Mouse (Mus musculus) lung, embryonic 16.5 days (tissue): Measurements from ENCODE around the gene Scoc. TPM values are rescaled to one million over a fixed set of nuclear protein-coding genes. Genes with fewer than 3 reads are reported as not detected.
A peak's percentile ranks its signal among the peaks of the same experiment; 100 is the strongest.

Source experiments
- ATAC-seq: fragments of 200-750 bp; cut with Nextera tagmentation; 2 replicates; pipeline ENCODE4 v1.8.0; 2017; ENCODE audit warnings: low read depth, mild to moderate bottlenecking, moderate library complexity
- H3K27ac ChIP-seq: fragments of 300-500 bp; sonication (generic); 2 replicates; pipeline ENCODE4 v1.5.1; 2014; ENCODE audit warnings: mild to moderate bottlenecking, control low read depth, low read length
- H3K27me3 ChIP-seq: fragments of 300-500 bp; sonication (generic); 2 replicates; pipeline ENCODE4 v1.6.1; 2014; ENCODE audit warnings: low read depth, low read length, mixed read lengths; ENCODE audit not compliant: control insufficient read depth, insufficient read depth
- H3K36me3 ChIP-seq: fragments of 300-500 bp; sonication (generic); 2 replicates; pipeline ENCODE4 v1.6.1; 2014; ENCODE audit warnings: low read length; ENCODE audit not compliant: control insufficient read depth, insufficient read depth
- H3K4me1 ChIP-seq: fragments of 300-500 bp; sonication (generic); replicated peaks from 2 replicates; pipeline ENCODE4 v1.6.1; 2014; ENCODE audit warnings: low read length, mixed read lengths; ENCODE audit not compliant: control insufficient read depth, insufficient read depth
- H3K4me2 ChIP-seq: fragments of 300-500 bp; sonication (generic); 2 replicates; pipeline ENCODE4 v1.6.1; 2014; ENCODE audit warnings: low read depth, low read length, control low read depth
- H3K4me3 ChIP-seq: fragments of 300-500 bp; sonication (generic); 2 replicates; pipeline ENCODE4 v1.5.1; 2014; ENCODE audit warnings: mild to moderate bottlenecking, low read length, control low read depth
- H3K9ac ChIP-seq: fragments of 300-500 bp; sonication (generic); 2 replicates; pipeline ENCODE4 v1.6.1; 2014; ENCODE audit warnings: low read length, control low read depth
- H3K9me3 ChIP-seq: fragments of 300-500 bp; sonication (generic); 2 replicates; pipeline ENCODE4 v1.6.1; 2016; ENCODE audit warnings: low read length; ENCODE audit not compliant: control insufficient read depth
- WGBS: fragments of 180-500 bp; shearing (Covaris S2); extraction: QIAGEN DNeasy Blood & Tissue Kit; methylation state at CpG from one replicate; pipeline ENCODE4 v1.1.7; 2014; 5-methylcytosine and 5-hydroxymethylcytosine counted together
- polyA plus RNA-seq: library from polyadenylated mRNA; unstranded; fragments of >200 nt; fragmentation: Nextera tagmentation; extraction: Ambion mirVana; gene quantifications from 2 replicates; pipeline ENCODE4 v1.2.1, GENCODE M21; 2015

Scoc gene
- polyA plus RNA-seq, 1 experiment from 2014 or later, result 114 TPM

- H3K9ac ChIP-seq, result peak within 1 kb of the TSS; percentile 45; the same call in 1 of the 2 replicates
- peak within 1 kb of the TSS; percentile 40 for H3K4me3 ChIP-seq
- WGBS, result 5% methylated on average over 37 of the region's 41 CpGs
Measured at GRCm38 (mm10) chr8:83389316-83390005, 68.7 kb downstream of the Scoc start, which contains the start of gene Clgn. TSS of gene Clgn (plus strand) at chr8:83389867.

GRCm38 (mm10) chr8:83382850-83383249 lies 75.3 kb downstream of the Scoc start:
- no peak overlapping the region for H3K4me3 ChIP-seq
- H3K27me3 ChIP-seq, result no peaks in the 10 kb centered on the region
- WGBS, result 15% methylated on average over 2 of the region's 2 CpGs
- H3K9ac ChIP-seq, result no peak overlapping the region
- ATAC-seq, result no peak
- no peak overlapping the region for H3K27ac ChIP-seq
- no peaks in the 10 kb centered on the region for H3K4me1 ChIP-seq
- no peak overlapping the region for H3K4me2 ChIP-seq
- no peaks in the 10 kb centered on the region for H3K9me3 ChIP-seq
- H3K36me3 ChIP-seq, result no peaks in the 10 kb centered on the region

More at GRCm38 (mm10) chr8:83389316-83390005, 68.7 kb downstream of the Scoc start, which contains the start of gene Clgn:
- H3K27me3 ChIP-seq, result peaks cover 21% of the 10 kb centered on the region
- H3K9me3 ChIP-seq, result no peaks in the 10 kb centered on the region
- peak; percentile 34; the same call in 1 of the 2 replicates for ATAC-seq
- no peak within 1 kb of the TSS for H3K27ac ChIP-seq
- no peaks in the 10 kb centered on the region for H3K36me3 ChIP-seq
- no peaks in the 10 kb centered on the region; the same call in 1 of the 2 replicates for H3K4me1 ChIP-seq
- peak within 1 kb of the TSS; percentile 55 for H3K4me2 ChIP-seq

GRCm38 (mm10) chr8:83381016-83381415 lies 77.2 kb downstream of the Scoc start:
- Histone ChIP-seq H3K4me2 (no peak overlapping the region), H3K9ac (no peak overlapping the region), H3K4me1 (no peaks in the 10 kb centered on the region), H3K27ac (no peak overlapping the region), H3K4me3 (no peak overlapping the region), H3K27me3 (no peaks in the 10 kb centered on the region), H3K9me3 (no peaks in the 10 kb centered on the region), H3K36me3 (no peaks in the 10 kb centered on the region)
- 76% methylated on average over 2 of the region's 2 CpGs for WGBS
- no peak for ATAC-seq

- Histone ChIP-seq H3K4me2 (no peak overlapping the region), H3K27ac (no peak overlapping the region), H3K4me3 (no peak overlapping the region), H3K36me3 (no peaks in the 10 kb centered on the region), H3K9me3 (no peaks in the 10 kb centered on the region), H3K9ac (no peak overlapping the region), H3K27me3 (no peaks in the 10 kb centered on the region), H3K4me1 (no peaks in the 10 kb centered on the region)
- 38% methylated on average over 4 of the region's 4 CpGs for WGBS
- no peak for ATAC-seq
Measured at GRCm38 (mm10) chr8:83380141-83380540, 78.0 kb downstream of the Scoc start.

Other genes starting within 250 kb of the Scoc start
- gene Ucp1, start 168.0 kb downstream of the Scoc start, polyA plus RNA-seq, result 0.16 TPM in 1 of 2 replicates, not detected in the other
- gene Elmod2, start 125.9 kb downstream of the Scoc start, polyA plus RNA-seq, result 16.5 and 17.0 TPM in 2 replicates
- gene Mgat4d, start 109.9 kb downstream of the Scoc start, polyA plus RNA-seq, result not detected in 2 replicates
- gene Clgn, start 68.5 kb downstream of the Scoc start, polyA plus RNA-seq, result 0.05 and 0.14 TPM in 2 replicates
- not detected in 2 replicates for gene Olfr370, start 77.4 kb upstream of the Scoc start, polyA plus RNA-seq
- 338 and 350 TPM in 2 replicates for gene Ndufb7, start 108.3 kb upstream of the Scoc start, polyA plus RNA-seq
- 491 and 509 TPM in 2 replicates for gene Tecr, start 149.6 kb upstream of the Scoc start, polyA plus RNA-seq
- gene Dnajb1, start 149.8 kb upstream of the Scoc start, polyA plus RNA-seq, result 65.0 and 65.2 TPM in 2 replicates
- 178 and 190 TPM in 2 replicates for gene Gipc1, start 194.3 kb upstream of the Scoc start, polyA plus RNA-seq
- 1.4 TPM in 2 replicates for gene Ptger1, start 208.3 kb upstream of the Scoc start, polyA plus RNA-seq
- gene Pkn1, start 240.8 kb upstream of the Scoc start, polyA plus RNA-seq, result 27.2 and 31.8 TPM in 2 replicates